Comparison of ENCODE assay signal across 10 mouse cellular contexts in genomic region chr5:99035961-99036360, GRCm38 (mm10). TPM values are rescaled to one million over a fixed set of nuclear protein-coding genes. Genes with fewer than 3 reads are reported as not detected.
DNase-seq lines count a peak whose midpoint lies in the region; ATAC-seq and TF ChIP-seq lines count a peak whose summit lies in the region.
"Had no signal": no experiment of that assay in that cellular context is flagged by ENCODE, and none has a peak within 500 bp of the region (broad histone marks: within the 10 kb centered on the region; RNA-seq: fewer than 3 reads in every experiment).

No protein-coding gene starts in this region.

- intact Hi-C loops in left cerebral cortex, postnatal 4 days (cut with DNase I) = loop anchor here (10.0 kb wide), 1 partner anchor 131 kb away; no protein-coding TSS in a partner anchor

- no peak for ATAC-seq in limb, embryonic 14.5 days (ENCODE audit: low FRiP score, low read depth)

- H3K4me1 ChIP-seq in limb, embryonic 14.5 days (ENCODE audit: control insufficient read depth, insufficient read depth, low read length) = no peaks in the 10 kb centered on the region

- WGBS in limb, embryonic 14.5 days = 52% methylated on average over 9 of the region's 9 CpGs

- H3K36me3 ChIP-seq in limb, embryonic 14.5 days (ENCODE audit: control insufficient read depth, insufficient read depth, low read length) = no peaks in the 10 kb centered on the region

- no peak overlapping the region for H3K9ac ChIP-seq in limb, embryonic 14.5 days (ENCODE audit: low read depth, low read length, severe bottlenecking)

- no peak overlapping the region for H3K27ac ChIP-seq in limb, embryonic 14.5 days (replicated peaks; ENCODE audit: low read depth, low read length)

- DNase-seq in heart, adult 11 months = peak; percentile 43
- DNase-seq in heart, adult 8-10 months (ENCODE audit: low spot score) = no peak
- DNase-seq in right cerebral cortex, adult 2 months (ENCODE audit: low spot score in 2 of 2) = peak; percentile 47 to 59
- DNase-seq in right cerebral cortex, postnatal 10 days (ENCODE audit: low spot score in 2 of 2) = no peak
- no peak for DNase-seq in limb, embryonic 14.5 days (ENCODE audit: low spot score)
- no peak for DNase-seq in adrenal gland, adult 18-20 months (ENCODE audit: low spot score in 2 of 2)
- no peak for DNase-seq in ovary, adult 18-20 months (ENCODE audit: low spot score)
- DNase-seq in left cerebral cortex, postnatal 4 days = no peak
- DNase-seq: adrenal gland, postnatal 25 days had no signal

- H3K4me2 ChIP-seq in limb, embryonic 14.5 days (replicated peaks; ENCODE audit: low read depth, low read length, severe bottlenecking) = peak overlapping the region; percentile 96

- H3K27me3 ChIP-seq in limb, embryonic 14.5 days (ENCODE audit: control insufficient read depth, insufficient read depth, low read length) = peaks cover 11% of the 10 kb centered on the region; the same call in 1 of the 2 replicates

- H3K4me3 ChIP-seq in limb, embryonic 14.5 days (replicated peaks; ENCODE audit: low read length) = peak overlapping the region; percentile 60

- TF ChIP-seq POLR2A in limb, embryonic 14.5 days (IDR thresholded peaks at IDR 0.05; ENCODE audit: borderline replicate concordance, extremely low read depth, insufficient read depth, insufficient read length) = no peak

- H3K9me3 ChIP-seq in limb, embryonic 14.5 days (ENCODE audit: control insufficient read depth, low read length) = no peaks in the 10 kb centered on the region

RNA-seq across cellular contexts. Expression of gene Prkg2, which starts 1.2 kb away (rescaled TPM):
- under 1 TPM; 0.20 to 0.25 (median 0.23) TPM for total RNA-seq in heart, adult 8-10 months (2022)
- 2.8 and 2.9 TPM in 2 replicates for polyA plus RNA-seq in limb, embryonic 14.5 days (2012; rRNA removed)
- polyA plus RNA-seq in limb, embryonic 14.5 days (2014; fragmentation: Nextera tagmentation; extraction: Ambion mirVana) = 3.4 and 4.0 TPM in 2 replicates
- 1 to 10 TPM; 4.5 to 6.0 TPM for total RNA-seq in adrenal gland, adult 18-20 months (2021)
- total RNA-seq in left cerebral cortex, postnatal 4 days (2021) = 1 to 10 TPM; 2.7 to 3.7 TPM
- total RNA-seq: liver, adult 2 months had no signal
- polyA plus RNA-seq: liver, adult 2 months had no signal

Comparison
In these comparisons a context has a peak if more than half of its experiments do, and no peak if none do; other contexts are left out.
1. DNase-seq: peak in heart, adult 11 months (single experiment) and right cerebral cortex, adult 2 months (2 of 2); none in heart, adult 8-10 months (single experiment), right cerebral cortex, postnatal 10 days (0 of 2), limb, embryonic 14.5 days (single experiment), adrenal gland, adult 18-20 months (0 of 2), ovary, adult 18-20 months (single experiment) and left cerebral cortex, postnatal 4 days (single experiment).